ENCODE assay signal across 7 mouse cellular contexts in the genomic region with DNA sequence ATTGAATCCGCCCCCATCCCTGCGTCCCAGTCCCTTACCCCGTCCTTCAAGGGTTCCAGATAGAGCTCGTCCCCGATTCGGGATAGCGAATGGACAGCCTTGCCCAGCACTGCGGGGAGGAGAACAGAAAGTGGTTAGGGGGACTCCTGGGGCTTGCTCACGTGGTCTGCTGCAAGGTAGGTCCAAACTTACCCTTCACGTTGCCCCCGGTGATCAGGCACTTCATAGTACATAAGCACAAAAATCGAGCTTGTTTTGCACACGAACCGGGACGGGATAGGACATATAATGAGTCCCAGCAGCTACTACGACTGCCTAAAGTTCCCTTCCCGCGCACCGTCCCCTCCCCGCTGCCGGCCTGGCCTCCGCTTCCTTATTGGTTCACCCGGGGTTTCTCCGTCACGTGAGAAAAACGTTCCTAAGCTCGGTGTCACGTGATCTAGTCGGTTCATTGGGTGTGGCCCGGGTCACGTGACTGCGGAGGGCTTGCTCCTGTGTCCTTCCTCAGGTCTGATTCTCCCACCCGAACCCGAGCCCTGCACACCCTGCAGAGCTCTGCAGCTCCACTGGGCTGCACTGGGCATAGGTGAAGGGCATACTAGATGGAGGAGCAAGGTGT. TPM values are rescaled to one million over a fixed set of nuclear protein-coding genes. Genes with fewer than 3 reads are reported as not detected.
DNase-seq lines count a peak whose midpoint lies in the region; ATAC-seq and TF ChIP-seq lines count a peak whose summit lies in the region.

A gene (minus strand): TSS at position 372 of the 619 bp plus-strand sequence.

- DNase-seq in adrenal gland, postnatal 10 days = peak; percentile 96
- peak; percentile 97 for DNase-seq in embryonic facial prominence, embryonic 10.5 days (ENCODE audit: low spot score)
- peak; percentile 60 for DNase-seq in gonadal fat pad, adult 2 months (ENCODE audit: low read depth)
- peak; percentile 95 for DNase-seq in left cerebral cortex, postnatal 4 days

- H3K27me3 ChIP-seq in embryonic facial prominence, embryonic 10.5 days (replicated peaks; ENCODE audit: low read depth, poor library complexity, severe bottlenecking) = peaks cover 32% of the 10 kb centered on the region
- H3K27me3 ChIP-seq in intestine, postnatal 0 days (replicated peaks; ENCODE audit: control insufficient read depth, insufficient read depth, low read length) = 0 out of 2 replicates have a peak, but pooled peaks cover 2% of the 10 kb centered on the region
- H3K27me3 ChIP-seq in midbrain, embryonic 12.5 days = peaks cover 37% of the 10 kb centered on the region
- no peaks in the 10 kb centered on the region for H3K27me3 ChIP-seq in small intestine, adult 2 months (ENCODE audit: control insufficient read depth, insufficient read depth, low read length)

- intact Hi-C loops in left cerebral cortex, postnatal 4 days (cut with DNase I) = no loop called here

- peak within 1 kb of the TSS; percentile 75 for H3K4me3 ChIP-seq in embryonic facial prominence, embryonic 10.5 days
- peak within 1 kb of the TSS; percentile 70 for H3K4me3 ChIP-seq in intestine, postnatal 0 days (ENCODE audit: low read depth, low read length)
- peak within 1 kb of the TSS; percentile 64 for H3K4me3 ChIP-seq in midbrain, embryonic 12.5 days
- peak within 1 kb of the TSS; percentile 86 for H3K4me3 ChIP-seq in small intestine, adult 2 months (ENCODE audit: low read depth, low read length)

- H3K9ac ChIP-seq in intestine, postnatal 0 days (ENCODE audit: low read depth, low read length) = peak within 1 kb of the TSS; percentile 74
- H3K9ac ChIP-seq in midbrain, embryonic 12.5 days (replicated peaks) = peak within 1 kb of the TSS; percentile 72

- H3K4me1 ChIP-seq in embryonic facial prominence, embryonic 10.5 days = peaks cover 45% of the 10 kb centered on the region
- H3K4me1 ChIP-seq in intestine, postnatal 0 days (replicated peaks; ENCODE audit: control insufficient read depth, insufficient read depth, low read length) = peaks cover 12% of the 10 kb centered on the region
- peaks cover 25% of the 10 kb centered on the region for H3K4me1 ChIP-seq in midbrain, embryonic 12.5 days
- peaks cover 21% of the 10 kb centered on the region for H3K4me1 ChIP-seq in small intestine, adult 2 months (ENCODE audit: control insufficient read depth, insufficient read depth, insufficient read length, low read length)

- peak; percentile 78 for ATAC-seq in intestine, postnatal 0 days
- ATAC-seq in midbrain, embryonic 12.5 days (ENCODE audit: low FRiP score, low read depth) = peak; percentile 88

- H3K27ac ChIP-seq in embryonic facial prominence, embryonic 10.5 days (replicated peaks) = peak within 1 kb of the TSS; percentile 88
- peak within 1 kb of the TSS; percentile 60 for H3K27ac ChIP-seq in intestine, postnatal 0 days (ENCODE audit: low read depth, low read length)
- peak within 1 kb of the TSS; percentile 22; the same call in 1 of the 2 replicates for H3K27ac ChIP-seq in midbrain, embryonic 12.5 days (replicated peaks)
- H3K27ac ChIP-seq in small intestine, adult 2 months (ENCODE audit: insufficient read depth, low read depth, low read length) = peak within 1 kb of the TSS; percentile 63

- peaks cover 41% of the 10 kb centered on the region for H3K36me3 ChIP-seq in embryonic facial prominence, embryonic 10.5 days (replicated peaks)
- peaks cover 20% of the 10 kb centered on the region for H3K36me3 ChIP-seq in intestine, postnatal 0 days (ENCODE audit: control insufficient read depth, insufficient read depth)
- H3K36me3 ChIP-seq in midbrain, embryonic 12.5 days = peaks cover 23% of the 10 kb centered on the region
- peaks cover 9% of the 10 kb centered on the region for H3K36me3 ChIP-seq in small intestine, adult 2 months (ENCODE audit: control insufficient read depth, insufficient read depth, low read length)

- under 1% methylated on average over 34 of the region's 34 CpGs for WGBS in embryonic facial prominence, embryonic 10.5 days
- under 1% methylated on average over 34 of the region's 34 CpGs for WGBS in intestine, postnatal 0 days
- under 1% methylated on average over 34 of the region's 34 CpGs for WGBS in midbrain, embryonic 12.5 days
- under 1% methylated on average over 34 of the region's 34 CpGs for WGBS in small intestine, adult 2 months

- H3K4me2 ChIP-seq in intestine, postnatal 0 days (replicated peaks; ENCODE audit: low read depth) = peak within 1 kb of the TSS; percentile 91
- H3K4me2 ChIP-seq in midbrain, embryonic 12.5 days (replicated peaks) = peak within 1 kb of the TSS; percentile 87

- TF ChIP-seq CTCF in intestine, postnatal 0 days (IDR thresholded peaks at IDR 0.05; ENCODE audit: low read depth) = no peak
- no peak for TF ChIP-seq CTCF in small intestine, adult 2 months (IDR thresholded peaks at IDR 0.05; ENCODE audit: extremely low read depth, insufficient read length, insufficient replicate concordance, low read depth, low read length)

- no peak; the same call in 1 of the 2 replicates for TF ChIP-seq POLR2A in small intestine, adult 2 months (IDR thresholded peaks at IDR 0.05; ENCODE audit: low read depth, low read length)

- H3K9me3 ChIP-seq in embryonic facial prominence, embryonic 10.5 days = no peaks in the 10 kb centered on the region
- no peaks in the 10 kb centered on the region for H3K9me3 ChIP-seq in intestine, postnatal 0 days (ENCODE audit: control insufficient read depth)
- H3K9me3 ChIP-seq in midbrain, embryonic 12.5 days = no peaks in the 10 kb centered on the region

RNA-seq across cellular contexts. Expression of the gene that starts here (rescaled TPM):
- 10 to 100 TPM in 1 of 2 experiments, 1 to 10 TPM in 1; 7.4 to 10.8 TPM for total RNA-seq in adrenal gland, postnatal 10 days (2021)
- polyA plus RNA-seq in embryonic facial prominence, embryonic 10.5 days (2016; fragmentation: Nextera tagmentation; extraction: Ambion mirVana) = 58.1 and 58.2 TPM in 2 replicates
- 27.3 and 31.9 TPM in 2 replicates for polyA plus RNA-seq in gonadal fat pad, adult 2 months (2012; rRNA removed)
- polyA plus RNA-seq in intestine, postnatal 0 days (2015; fragmentation: Nextera tagmentation; extraction: Ambion mirVana) = 12.3 and 13.5 TPM in 2 replicates
- total RNA-seq in left cerebral cortex, postnatal 4 days (2021) = 10 to 100 TPM in 1 of 2 experiments, 1 to 10 TPM in 1; 9.8 to 10.6 TPM
- 35.0 and 41.5 TPM in 2 replicates for polyA plus RNA-seq in midbrain, embryonic 12.5 days (2016; fragmentation: Nextera tagmentation; extraction: Ambion mirVana)
- polyA plus RNA-seq in small intestine, adult 2 months (2012; rRNA removed) = 8.2 and 12.2 TPM in 2 replicates

Comparison
In these comparisons a context has a peak if more than half of its experiments do, and no peak if none do; other contexts are left out.
1. Peak in every context shown above with its lines: DNase-seq, ATAC-seq, H3K4me3 ChIP-seq and H3K27ac ChIP-seq.
2. H3K27ac ChIP-seq: peak in every context shown above with its lines; median percentile 88 in embryonic facial prominence, embryonic 10.5 days; 63 in small intestine, adult 2 months; 60 in intestine, postnatal 0 days; 22 in midbrain, embryonic 12.5 days.